Mouse (Mus musculus) lung, embryonic 15.5 days (tissue): ENCODE measurements at regions not wholly inside any gene's neighbourhood (a gene's known extent, or its start where the extent isn't known, plus 50 kb on each side); places are given as distances from the start of the nearest gene placed in this dataset.
A peak's percentile ranks its signal among the peaks of the same experiment; 100 is the strongest.

Experiments
- ATAC-seq: fragments of 200-750 bp; cut with Nextera tagmentation; 2 replicates; pipeline ENCODE4 v1.8.0; 2017; ENCODE audit warnings: moderate number of reproducible peaks, borderline replicate concordance; ENCODE audit not compliant: low FRiP score, low TSS enrichment; ENCODE audit errors: extremely low read depth
- H3K27ac ChIP-seq: fragments of 300-500 bp; sonication (generic); 2 replicates; pipeline ENCODE4 v1.5.1; 2015; ENCODE audit warnings: moderate library complexity, mild to moderate bottlenecking, inconsistent platforms
- H3K27me3 ChIP-seq: fragments of 300-500 bp; sonication (generic); 2 replicates; pipeline ENCODE4 v1.6.1; 2015; ENCODE audit warnings: inconsistent platforms
- H3K36me3 ChIP-seq: fragments of 300-500 bp; sonication (generic); 2 replicates; pipeline ENCODE4 v1.6.1; 2015; ENCODE audit warnings: inconsistent platforms
- H3K4me1 ChIP-seq: fragments of 300-500 bp; sonication (generic); 2 replicates; pipeline ENCODE4 v1.6.1; 2015; ENCODE audit warnings: inconsistent platforms
- H3K4me2 ChIP-seq: fragments of 300-500 bp; sonication (generic); 2 replicates; pipeline ENCODE4 v1.6.1; 2015; ENCODE audit warnings: inconsistent platforms, mild to moderate bottlenecking, moderate library complexity
- H3K4me3 ChIP-seq: fragments of 300-500 bp; sonication (generic); 2 replicates; pipeline ENCODE4 v1.5.1; 2015; ENCODE audit warnings: mild to moderate bottlenecking, inconsistent platforms
- H3K9ac ChIP-seq: fragments of 300-500 bp; sonication (generic); 2 replicates; pipeline ENCODE4 v1.6.1; 2015; ENCODE audit warnings: inconsistent platforms
- H3K9me3 ChIP-seq: fragments of 300-500 bp; sonication (generic); 2 replicates; pipeline ENCODE4 v1.6.1; 2016; ENCODE audit warnings: inconsistent platforms
- WGBS: fragments of 180-500 bp; shearing (Covaris S2); methylation state at CpG from one replicate; pipeline ENCODE4 v1.1.7; 2015; 5-methylcytosine and 5-hydroxymethylcytosine counted together

GRCm38 (mm10) chr1:137543828-137544227 is 583.6 kb upstream of the Nr5a2 start:
- ATAC-seq, result no peak
- no peak overlapping the region for H3K4me2 ChIP-seq
- H3K27ac ChIP-seq, result no peak overlapping the region
- WGBS, result 43% methylated on average over 3 of the region's 3 CpGs
- no peaks in the 10 kb centered on the region for H3K36me3 ChIP-seq
- peaks cover 17% of the 10 kb centered on the region for H3K4me1 ChIP-seq
- no peaks in the 10 kb centered on the region for H3K9me3 ChIP-seq
- H3K27me3 ChIP-seq, result no peaks in the 10 kb centered on the region
- H3K9ac ChIP-seq, result no peak overlapping the region
- no peak overlapping the region for H3K4me3 ChIP-seq

- no peak for ATAC-seq
- WGBS, result 49% methylated on average over 9 of the region's 9 CpGs
- no peaks in the 10 kb centered on the region for H3K27me3 ChIP-seq
- H3K36me3 ChIP-seq, result no peaks in the 10 kb centered on the region
- H3K9ac ChIP-seq, result no peak overlapping the region
- 0 out of 2 replicates have a peak overlapping the region, but pooled peaks have one; percentile 17 for H3K4me2 ChIP-seq
- 0 out of 2 replicates have a peak overlapping the region, but pooled peaks have one; percentile 35 for H3K27ac ChIP-seq
- H3K4me3 ChIP-seq, result no peak overlapping the region
- peaks cover 17% of the 10 kb centered on the region for H3K4me1 ChIP-seq
- no peaks in the 10 kb centered on the region for H3K9me3 ChIP-seq
These were observed 581.2 kb upstream of the Nr5a2 start for GRCm38 (mm10) chr1:137541453-137541852.

GRCm38 (mm10) chr1:137539424-137540116 is 579.3 kb upstream of the Nr5a2 start:
- peaks cover 17% of the 10 kb centered on the region for H3K4me1 ChIP-seq
- ATAC-seq, result peak; percentile 85; the same call in 1 of the 2 replicates
- H3K4me3 ChIP-seq, result no peak overlapping the region
- 35% methylated on average over 12 of the region's 12 CpGs for whole genome bisulfite sequencing
- no peaks in the 10 kb centered on the region for H3K27me3 ChIP-seq
- no peak overlapping the region for H3K9ac ChIP-seq
- 0 out of 2 replicates have a peak overlapping the region, but pooled peaks have one; percentile 2 for H3K4me2 ChIP-seq
- H3K27ac ChIP-seq, result peak overlapping the region; percentile 84
- no peaks in the 10 kb centered on the region for H3K9me3 ChIP-seq
- no peaks in the 10 kb centered on the region for H3K36me3 ChIP-seq

GRCm38 (mm10) chr1:137514750-137515149 is 554.5 kb upstream of the Nr5a2 start:
- no peak for ATAC-seq

GRCm38 (mm10) chr1:137503704-137504422 is 543.6 kb upstream of the Nr5a2 start:
- H3K4me2 ChIP-seq, result no peak overlapping the region
- no peak overlapping the region for H3K27ac ChIP-seq
- H3K36me3 ChIP-seq, result no peaks in the 10 kb centered on the region
- H3K9me3 ChIP-seq, result no peaks in the 10 kb centered on the region
- no peak overlapping the region for H3K4me3 ChIP-seq
- 0 out of 2 replicates have a peak, but pooled peaks cover 3% of the 10 kb centered on the region for H3K4me1 ChIP-seq
- ATAC-seq, result no peak
- 38% methylated on average over 8 of the region's 8 CpGs for WGBS
- no peaks in the 10 kb centered on the region for H3K27me3 ChIP-seq
- no peak overlapping the region for H3K9ac ChIP-seq

More at GRCm38 (mm10) chr1:137514750-137515149, 554.5 kb upstream of the Nr5a2 start:
- H3K4me3 ChIP-seq, result no peak overlapping the region
- WGBS, result 93% methylated on average over 2 of the region's 2 CpGs
- no peak overlapping the region for H3K9ac ChIP-seq
- no peaks in the 10 kb centered on the region for H3K36me3 ChIP-seq
- H3K4me1 ChIP-seq, result no peaks in the 10 kb centered on the region
- no peaks in the 10 kb centered on the region for H3K9me3 ChIP-seq
- H3K27me3 ChIP-seq, result no peaks in the 10 kb centered on the region
- H3K4me2 ChIP-seq, result no peak overlapping the region
- H3K27ac ChIP-seq, result no peak overlapping the region

GRCm38 (mm10) chr1:137488226-137488625 is 528.0 kb upstream of the Nr5a2 start:
- no peak overlapping the region for H3K9ac ChIP-seq
- H3K4me2 ChIP-seq, result peak overlapping the region; percentile 30; the same call in 1 of the 2 replicates
- peak; percentile 57; the same call in 1 of the 2 replicates for ATAC-seq
- H3K27me3 ChIP-seq, result no peaks in the 10 kb centered on the region
- H3K4me3 ChIP-seq, result no peak overlapping the region
- H3K36me3 ChIP-seq, result no peaks in the 10 kb centered on the region
- no peak overlapping the region for H3K27ac ChIP-seq
- no peaks in the 10 kb centered on the region for H3K4me1 ChIP-seq
- 43% methylated on average over 5 of the region's 5 CpGs for WGBS
- H3K9me3 ChIP-seq, result no peaks in the 10 kb centered on the region

- no peaks in the 10 kb centered on the region for H3K27me3 ChIP-seq
- H3K27ac ChIP-seq, result no peak overlapping the region
- H3K9ac ChIP-seq, result no peak overlapping the region
- no peaks in the 10 kb centered on the region for H3K9me3 ChIP-seq
- no peaks in the 10 kb centered on the region for H3K4me1 ChIP-seq
- H3K36me3 ChIP-seq, result no peaks in the 10 kb centered on the region
- H3K4me3 ChIP-seq, result no peak overlapping the region
- 11% methylated on average over 1 of the region's 1 CpGs for WGBS
- H3K4me2 ChIP-seq, result no peak overlapping the region
- no peak for ATAC-seq
These were observed 518.2 kb upstream of the Nr5a2 start for GRCm38 (mm10) chr1:137478459-137478858.

GRCm38 (mm10) chr1:137477239-137477638 is 517.0 kb upstream of the Nr5a2 start:
- Histone ChIP-seq H3K4me1 (no peaks in the 10 kb centered on the region), H3K27me3 (no peaks in the 10 kb centered on the region), H3K27ac (no peak overlapping the region), H3K9ac (no peak overlapping the region), H3K9me3 (no peaks in the 10 kb centered on the region), H3K4me2 (no peak overlapping the region), H3K4me3 (no peak overlapping the region), H3K36me3 (no peaks in the 10 kb centered on the region)
- ATAC-seq, result no peak
- WGBS, result 66% methylated on average over 3 of the region's 3 CpGs

- Histone ChIP-seq H3K9ac (no peak overlapping the region), H3K36me3 (no peaks in the 10 kb centered on the region), H3K9me3 (no peaks in the 10 kb centered on the region), H3K4me2 (no peak overlapping the region), H3K4me3 (no peak overlapping the region), H3K27me3 (no peaks in the 10 kb centered on the region), H3K27ac (peak overlapping the region; percentile 23; the same call in 1 of the 2 replicates), H3K4me1 (no peaks in the 10 kb centered on the region)
- WGBS, result 62% methylated on average over 4 of the region's 4 CpGs
- no peak for ATAC-seq
These were observed 514.6 kb upstream of the Nr5a2 start for GRCm38 (mm10) chr1:137474858-137475257.

GRCm38 (mm10) chr1:137473800-137474685 is 513.8 kb upstream of the Nr5a2 start:
- peak; percentile 81 for ATAC-seq
- Histone ChIP-seq H3K9ac (no peak overlapping the region), H3K9me3 (no peaks in the 10 kb centered on the region), H3K27ac (peak overlapping the region; percentile 21; the same call in 1 of the 2 replicates), H3K4me2 (no peak overlapping the region), H3K4me1 (no peaks in the 10 kb centered on the region), H3K36me3 (no peaks in the 10 kb centered on the region), H3K27me3 (no peaks in the 10 kb centered on the region), H3K4me3 (no peak overlapping the region)
- 58% methylated on average over 4 of the region's 4 CpGs for WGBS

- Histone ChIP-seq H3K4me1 (no peaks in the 10 kb centered on the region), H3K9me3 (no peaks in the 10 kb centered on the region), H3K4me3 (no peak overlapping the region), H3K27ac (no peak overlapping the region), H3K27me3 (no peaks in the 10 kb centered on the region), H3K9ac (no peak overlapping the region), H3K36me3 (no peaks in the 10 kb centered on the region), H3K4me2 (no peak overlapping the region)
- WGBS, result 87% methylated on average over 5 of the region's 5 CpGs
- ATAC-seq, result no peak
These were observed 504.7 kb upstream of the Nr5a2 start for GRCm38 (mm10) chr1:137464971-137465370.
